Mouse (Mus musculus) intestine, postnatal 0 days (tissue): ENCODE measurements around the gene Trim8. TPM values are rescaled to one million over a fixed set of nuclear protein-coding genes. Genes with fewer than 3 reads are reported as not detected.

ENCODE experiments used
- ATAC-seq: fragments of 200-750 bp; cut with Nextera tagmentation; 2 replicates; pipeline ENCODE4 v1.8.0; 2017; ENCODE audit warnings: mild to moderate bottlenecking, moderate TSS enrichment, moderate library complexity
- H3K27ac ChIP-seq: fragments of 300-500 bp; sonication (generic); 2 replicates; pipeline ENCODE4 v1.5.1; 2014; ENCODE audit warnings: mild to moderate bottlenecking, low read depth, low read length, moderate library complexity
- H3K27me3 ChIP-seq: fragments of 300-500 bp; sonication (generic); replicated peaks from 2 replicates; pipeline ENCODE4 v1.6.1; 2014; ENCODE audit warnings: low read length, mixed read lengths; ENCODE audit not compliant: control insufficient read depth, insufficient read depth
- H3K36me3 ChIP-seq: fragments of 300-500 bp; sonication (generic); 2 replicates; pipeline ENCODE4 v1.6.1; 2014; ENCODE audit warnings: mild to moderate bottlenecking, moderate library complexity; ENCODE audit not compliant: control insufficient read depth, insufficient read depth
- H3K4me1 ChIP-seq: fragments of 300-500 bp; sonication (generic); replicated peaks from 2 replicates; pipeline ENCODE4 v1.6.1; 2014; ENCODE audit warnings: antibody characterized with exemption, low read length, mixed read lengths; ENCODE audit not compliant: control insufficient read depth, insufficient read depth
- H3K4me2 ChIP-seq: fragments of 300-500 bp; sonication (generic); replicated peaks from 2 replicates; pipeline ENCODE4 v1.6.1; 2014; ENCODE audit warnings: low read depth, mild to moderate bottlenecking, moderate library complexity
- H3K4me3 ChIP-seq: fragments of 300-500 bp; sonication (generic); 2 replicates; pipeline ENCODE4 v1.5.1; 2014; ENCODE audit warnings: low read depth, low read length
- H3K9ac ChIP-seq: fragments of 300-500 bp; sonication (generic); 2 replicates; pipeline ENCODE4 v1.6.1; 2014; ENCODE audit warnings: mild to moderate bottlenecking, low read depth, low read length
- H3K9me3 ChIP-seq: fragments of 300-500 bp; sonication (generic); 2 replicates; pipeline ENCODE4 v1.6.1; 2016; ENCODE audit warnings: mixed run types; ENCODE audit not compliant: control insufficient read depth
- CTCF ChIP-seq: sonication (generic); IDR thresholded peaks from 2 replicates; pipeline ENCODE4 v1.5.1; 2016; ENCODE audit warnings: low read depth, mild to moderate bottlenecking, control low read depth, antibody characterized with exemption, moderate library complexity
- WGBS: fragments of 180-500 bp; shearing (Covaris S2); extraction: QIAGEN DNeasy Blood & Tissue Kit; methylation state at CpG from one replicate; pipeline ENCODE4 v1.1.7; 2014; 5-methylcytosine and 5-hydroxymethylcytosine counted together
- polyA plus RNA-seq: library from polyadenylated mRNA; unstranded; fragments of >200 nt; fragmentation: Nextera tagmentation; extraction: Ambion mirVana; gene quantifications from 2 replicates; pipeline ENCODE4 v1.2.1, GENCODE M21; 2015

The Trim8 gene
- polyA plus RNA-seq, 1 experiment from 2014 or later = 17.1 TPM

GRCm38 (mm10) chr19:46455556-46455955, 45.9 kb upstream of the Trim8 start:
- peaks cover 11% of the 10 kb centered on the region for H3K4me1 ChIP-seq
- H3K27ac ChIP-seq = peak overlapping the region; percentile 94

GRCm38 (mm10) chr19:46456018-46456735, 45.3 kb upstream of the Trim8 start:
- Histone ChIP-seq H3K4me2 (no peak overlapping the region), H3K9me3 (no peaks in the 10 kb centered on the region), H3K9ac (no peak overlapping the region), H3K27ac (peak overlapping the region; percentile 94), H3K4me3 (no peak overlapping the region), H3K27me3 (no peaks in the 10 kb centered on the region), H3K4me1 (peaks cover 11% of the 10 kb centered on the region), H3K36me3 (peaks cover 12% of the 10 kb centered on the region)
- ATAC-seq = peak; percentile 76
- WGBS = 53% methylated on average over 5 of the region's 5 CpGs
- TF ChIP-seq CTCF = no peak

More at GRCm38 (mm10) chr19:46455556-46455955, 45.9 kb upstream of the Trim8 start:
- Histone ChIP-seq H3K36me3 (peaks cover 13% of the 10 kb centered on the region), H3K9ac (peak overlapping the region; percentile 42), H3K4me3 (no peak overlapping the region), H3K27me3 (no peaks in the 10 kb centered on the region), H3K9me3 (no peaks in the 10 kb centered on the region), H3K4me2 (no peak overlapping the region)
- TF ChIP-seq CTCF = no peak
- WGBS = 70% methylated on average over 8 of the region's 8 CpGs
- no peak for ATAC-seq

- peaks cover 10% of the 10 kb centered on the region for H3K36me3 ChIP-seq
- H3K27me3 ChIP-seq = no peaks in the 10 kb centered on the region
- ATAC-seq = no peak
- no peak for TF ChIP-seq CTCF
- H3K4me2 ChIP-seq = no peak overlapping the region
- H3K9ac ChIP-seq = no peak overlapping the region
- peak overlapping the region; percentile 54 for H3K27ac ChIP-seq
- WGBS = 70% methylated on average over 5 of the region's 5 CpGs
- no peak overlapping the region for H3K4me3 ChIP-seq
- H3K4me1 ChIP-seq = peaks cover 11% of the 10 kb centered on the region
- H3K9me3 ChIP-seq = no peaks in the 10 kb centered on the region
Observed at GRCm38 (mm10) chr19:46457798-46458197, 43.7 kb upstream of the Trim8 start.

GRCm38 (mm10) chr19:46459256-46459655, 42.2 kb upstream of the Trim8 start:
- Histone ChIP-seq H3K27me3 (no peaks in the 10 kb centered on the region), H3K9ac (no peak overlapping the region), H3K4me1 (peaks cover 11% of the 10 kb centered on the region), H3K9me3 (no peaks in the 10 kb centered on the region), H3K27ac (peak overlapping the region; percentile 86), H3K4me3 (no peak overlapping the region), H3K36me3 (peaks cover 14% of the 10 kb centered on the region), H3K4me2 (0 out of 2 replicates have a peak overlapping the region, but pooled peaks have one; percentile 9)
- ATAC-seq = peak; percentile 67
- WGBS = 27% methylated on average over 10 of the region's 10 CpGs
- no peak for TF ChIP-seq CTCF

- ATAC-seq = no peak
- Histone ChIP-seq H3K9ac (no peak overlapping the region; the same call in 1 of the 2 replicates), H3K36me3 (peaks cover 14% of the 10 kb centered on the region), H3K27me3 (no peaks in the 10 kb centered on the region), H3K9me3 (no peaks in the 10 kb centered on the region), H3K4me2 (no peak overlapping the region), H3K27ac (peak overlapping the region; percentile 86), H3K4me1 (peaks cover 8% of the 10 kb centered on the region), H3K4me3 (no peak overlapping the region)
- 68% methylated on average over 2 of the region's 2 CpGs for WGBS
- TF ChIP-seq CTCF = no peak
Observed at GRCm38 (mm10) chr19:46459889-46460288, 41.6 kb upstream of the Trim8 start.

- no peak overlapping the region for H3K4me2 ChIP-seq
- no peaks in the 10 kb centered on the region for H3K27me3 ChIP-seq
- no peak for TF ChIP-seq CTCF
- no peak for ATAC-seq
- H3K36me3 ChIP-seq = peaks cover 13% of the 10 kb centered on the region
- no peak overlapping the region for H3K4me3 ChIP-seq
- H3K4me1 ChIP-seq = no peaks in the 10 kb centered on the region
- peak overlapping the region; percentile 17; the same call in 1 of the 2 replicates for H3K9ac ChIP-seq
- WGBS = 42% methylated on average over 3 of the region's 3 CpGs
- no peaks in the 10 kb centered on the region for H3K9me3 ChIP-seq
- peak overlapping the region; percentile 21; the same call in 1 of the 2 replicates for H3K27ac ChIP-seq
Observed at GRCm38 (mm10) chr19:46462574-46462973, 38.9 kb upstream of the Trim8 start.
